Mouse (Mus musculus): Measurements from ENCODE around the gene Metrnl. TPM values are rescaled to one million over a fixed set of nuclear protein-coding genes. Genes with fewer than 3 reads are reported as not detected.
"Not testable (repeated sequence)": the region's sequence is repeated elsewhere in the genome, so short reads cannot be mapped to it uniquely, and the experiment has no call there.

Metrnl gene
- polyA plus RNA-seq (2015; fragmentation: Nextera tagmentation; extraction: Ambion mirVana): 14.1 and 16.7 TPM in 2 replicates

DNA sequence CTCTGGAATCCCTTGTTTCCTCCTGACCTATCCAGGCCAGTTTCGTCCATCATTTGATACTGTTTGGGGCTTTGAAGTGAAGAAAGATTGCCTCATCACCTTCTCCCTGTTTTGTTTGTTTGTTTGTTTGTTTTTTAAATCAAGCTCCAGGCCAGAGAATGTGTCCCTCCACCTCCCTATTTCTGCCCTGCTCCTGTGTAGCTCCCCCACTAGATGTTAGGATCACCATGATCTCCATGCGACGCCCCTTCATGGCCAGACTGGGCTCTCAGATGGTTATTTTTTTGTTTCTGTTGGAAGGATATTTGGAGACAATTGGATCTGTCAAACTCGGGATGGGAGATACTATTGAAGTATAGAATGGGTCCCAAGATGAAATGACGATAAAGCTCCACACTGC lies at the start of gene Metrnl:
Gene Metrnl, plus strand, starts transcription at position 301 of the 400 bp plus-strand sequence.
- Histone ChIP-seq H3K9me3 (no peaks in the 10 kb centered on the region), H3K9ac (peak within 1 kb of the TSS; percentile 72), H3K27ac (peak within 1 kb of the TSS; percentile 35; the same call in 1 of the 2 replicates), H3K27me3 (replicated peaks) (peaks cover 19% of the 10 kb centered on the region), H3K4me2 (peak within 1 kb of the TSS; percentile 99), H3K36me3 (replicated peaks) (no peaks in the 10 kb centered on the region), H3K4me3 (peak within 1 kb of the TSS; percentile 67), H3K4me1 (peaks cover 21% of the 10 kb centered on the region)
- WGBS: 84% methylated on average over 5 of the region's 5 CpGs
- no peak for ATAC-seq (replicated peaks)

DNA sequence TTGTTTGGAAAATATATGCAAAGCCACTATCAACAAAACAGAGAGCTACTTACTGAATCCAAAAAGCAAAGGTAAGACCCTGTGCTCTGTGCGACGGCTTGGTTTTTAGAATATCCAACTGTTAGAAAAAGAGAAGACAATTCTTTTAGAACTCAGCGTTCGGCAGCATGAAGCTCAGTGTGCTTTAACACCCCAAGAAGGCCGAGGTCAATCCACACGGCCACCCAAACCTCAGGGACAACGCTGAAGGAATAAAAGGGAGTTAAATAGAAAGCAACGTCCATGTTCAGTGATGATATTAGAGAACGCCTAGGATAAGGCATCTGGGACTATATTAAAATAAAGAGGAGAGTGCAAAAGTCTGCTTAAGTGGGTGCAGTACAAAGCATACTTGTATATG lies 49.8 kb upstream of the Metrnl start:
- no peaks in the 10 kb centered on the region for H3K4me1 ChIP-seq
- H3K9ac ChIP-seq: no peak overlapping the region
- H3K9me3 ChIP-seq: no peaks in the 10 kb centered on the region
- no peak overlapping the region for H3K27ac ChIP-seq
- no peak for ATAC-seq (replicated peaks)
- H3K27me3 ChIP-seq (replicated peaks): no peaks in the 10 kb centered on the region
- no peak overlapping the region for H3K4me2 ChIP-seq
- no peaks in the 10 kb centered on the region for H3K36me3 ChIP-seq (replicated peaks)
- 93% methylated on average over 9 of the region's 9 CpGs for WGBS
- no peak overlapping the region for H3K4me3 ChIP-seq

DNA sequence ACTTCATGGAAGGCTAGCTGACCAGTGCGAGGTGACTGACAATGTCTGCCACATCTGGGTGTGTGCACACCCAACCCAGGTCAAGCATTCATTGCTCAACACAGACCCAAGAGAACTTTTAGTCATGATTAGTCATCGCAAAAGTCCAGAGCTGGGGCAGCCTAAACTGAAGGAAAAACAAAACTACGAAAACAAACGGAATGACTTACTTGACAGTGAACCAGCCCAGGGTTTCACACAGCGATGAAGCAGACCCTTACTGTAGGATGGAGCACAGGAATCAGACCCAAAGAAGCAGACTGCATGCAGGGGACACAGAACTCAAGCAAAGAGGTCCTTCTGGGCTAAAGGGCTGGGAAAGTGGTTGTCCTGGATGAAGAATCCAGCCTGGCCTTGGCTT lies 49.4 kb upstream of the Metrnl start:
- Histone ChIP-seq H3K4me3 (no peak overlapping the region), H3K4me1 (no peaks in the 10 kb centered on the region), H3K9me3 (no peaks in the 10 kb centered on the region), H3K9ac (no peak overlapping the region), H3K36me3 (replicated peaks) (no peaks in the 10 kb centered on the region), H3K4me2 (no peak overlapping the region), H3K27me3 (replicated peaks) (no peaks in the 10 kb centered on the region), H3K27ac (no peak overlapping the region)
- WGBS: 94% methylated on average over 5 of the region's 5 CpGs
- no peak for ATAC-seq (replicated peaks)

GRCm38 (mm10) chr11:121652547-121653305 lies 48.6 kb upstream of the Metrnl start:
- ATAC-seq (replicated peaks): no peak

GRCm38 (mm10) chr11:121653631-121654030 lies 47.7 kb upstream of the Metrnl start:
- WGBS: 69% methylated on average over 4 of the region's 4 CpGs
- no peak for ATAC-seq (replicated peaks)
- Histone ChIP-seq H3K4me1 (no peaks in the 10 kb centered on the region), H3K27me3 (replicated peaks) (no peaks in the 10 kb centered on the region), H3K9ac (no peak overlapping the region), H3K4me3 (no peak overlapping the region), H3K27ac (no peak overlapping the region), H3K9me3 (no peaks in the 10 kb centered on the region), H3K36me3 (replicated peaks) (no peaks in the 10 kb centered on the region), H3K4me2 (no peak overlapping the region)

More at GRCm38 (mm10) chr11:121652547-121653305, 48.6 kb upstream of the Metrnl start:
- H3K4me2 ChIP-seq: no peak overlapping the region
- no peaks in the 10 kb centered on the region for H3K27me3 ChIP-seq (replicated peaks)
- no peaks in the 10 kb centered on the region for H3K36me3 ChIP-seq (replicated peaks)
- no peak overlapping the region for H3K4me3 ChIP-seq
- H3K9me3 ChIP-seq: no peaks in the 10 kb centered on the region
- 57% methylated on average over 10 of the region's 10 CpGs for WGBS
- no peak overlapping the region for H3K27ac ChIP-seq
- H3K4me1 ChIP-seq: no peaks in the 10 kb centered on the region
- no peak overlapping the region for H3K9ac ChIP-seq

GRCm38 (mm10) chr11:121654406-121654945 lies 46.9 kb upstream of the Metrnl start:
- no peak for ATAC-seq (replicated peaks)
- Histone ChIP-seq H3K4me3 (no peak overlapping the region), H3K4me2 (no peak overlapping the region), H3K27ac (no peak overlapping the region), H3K36me3 (replicated peaks) (no peaks in the 10 kb centered on the region), H3K9ac (no peak overlapping the region), H3K27me3 (replicated peaks) (no peaks in the 10 kb centered on the region), H3K9me3 (no peaks in the 10 kb centered on the region), H3K4me1 (no peaks in the 10 kb centered on the region)
- WGBS: 86% methylated on average over 9 of the region's 9 CpGs

DNA sequence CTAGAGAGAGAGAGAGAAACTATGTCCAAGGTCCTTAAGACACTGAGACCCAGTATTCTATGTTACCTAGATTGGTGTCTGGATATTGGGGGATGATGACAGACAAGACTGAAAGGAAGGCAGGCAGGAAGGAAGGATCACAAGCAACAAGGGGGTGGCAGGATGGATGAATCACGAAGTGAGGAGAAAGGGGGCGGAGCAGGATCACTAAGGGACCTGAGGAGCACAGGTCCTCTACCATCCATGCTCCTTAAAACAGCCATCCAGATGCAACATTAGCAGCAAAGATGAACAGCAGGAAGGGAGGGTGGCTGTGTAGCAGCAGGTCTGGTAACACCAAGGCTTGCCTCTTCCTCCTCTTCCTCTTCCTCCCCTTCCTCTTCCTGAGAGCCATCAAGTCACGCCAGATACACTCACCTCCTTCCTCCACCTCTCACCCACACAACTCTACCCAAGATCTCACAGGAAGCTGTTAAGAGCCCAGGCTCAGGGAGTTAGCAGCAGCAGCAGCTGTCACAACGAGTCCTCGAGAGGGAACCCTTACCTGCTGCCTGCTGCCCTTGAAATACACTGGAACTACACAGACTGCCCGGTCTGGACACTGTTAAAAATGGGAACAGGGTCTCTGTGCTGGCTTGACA lies 46.1 kb upstream of the Metrnl start:
- Histone ChIP-seq H3K4me3 (no peak overlapping the region), H3K9me3 (no peaks in the 10 kb centered on the region), H3K27ac (no peak overlapping the region), H3K27me3 (replicated peaks) (no peaks in the 10 kb centered on the region), H3K9ac (no peak overlapping the region), H3K4me2 (no peak overlapping the region), H3K36me3 (replicated peaks) (no peaks in the 10 kb centered on the region), H3K4me1 (no peaks in the 10 kb centered on the region)
- ATAC-seq (replicated peaks): no peak
- WGBS: 85% methylated on average over 6 of the region's 6 CpGs

DNA sequence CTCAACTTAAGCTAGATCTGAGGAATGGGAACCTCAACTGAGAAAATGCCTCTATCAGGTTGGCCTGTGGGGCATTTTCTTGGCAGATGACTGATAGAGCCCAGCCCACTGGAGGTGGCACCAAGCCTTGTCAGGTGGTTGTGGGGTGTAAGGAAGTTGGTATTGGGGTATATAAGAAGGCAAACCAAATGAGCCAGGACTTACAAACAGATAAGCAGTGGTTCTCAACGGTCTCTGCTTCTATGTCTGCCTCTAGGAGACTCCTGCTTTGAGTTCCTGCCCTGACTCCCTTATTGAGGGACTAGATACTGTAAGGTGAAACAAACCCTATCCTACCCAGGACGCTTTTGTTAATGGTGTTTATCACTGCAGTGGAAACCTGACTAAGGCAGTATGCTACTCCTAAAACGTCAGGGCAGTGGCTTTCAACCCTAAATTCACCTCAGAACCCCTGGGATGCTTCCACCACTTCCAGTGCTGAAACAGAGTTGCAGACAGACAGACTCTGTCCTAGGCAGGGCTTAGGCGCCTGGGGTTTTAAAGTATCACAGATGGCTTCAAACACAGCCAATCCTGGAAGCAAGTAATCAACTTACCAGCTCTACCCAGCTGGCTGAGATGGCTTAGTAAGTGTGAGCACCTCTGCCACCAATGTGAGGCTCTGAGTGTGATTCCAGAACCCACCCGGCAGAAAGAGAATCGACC lies 45.4 kb upstream of the Metrnl start:
- H3K4me2 ChIP-seq: no peak overlapping the region
- 87% methylated on average over 6 of the region's 6 CpGs for WGBS
- no peaks in the 10 kb centered on the region for H3K4me1 ChIP-seq
- no peaks in the 10 kb centered on the region for H3K9me3 ChIP-seq
- H3K27me3 ChIP-seq (replicated peaks): no peaks in the 10 kb centered on the region
- no peak overlapping the region for H3K27ac ChIP-seq
- H3K9ac ChIP-seq: no peak overlapping the region
- H3K36me3 ChIP-seq (replicated peaks): no peaks in the 10 kb centered on the region
- ATAC-seq (replicated peaks): no peak
- H3K4me3 ChIP-seq: no peak overlapping the region

DNA sequence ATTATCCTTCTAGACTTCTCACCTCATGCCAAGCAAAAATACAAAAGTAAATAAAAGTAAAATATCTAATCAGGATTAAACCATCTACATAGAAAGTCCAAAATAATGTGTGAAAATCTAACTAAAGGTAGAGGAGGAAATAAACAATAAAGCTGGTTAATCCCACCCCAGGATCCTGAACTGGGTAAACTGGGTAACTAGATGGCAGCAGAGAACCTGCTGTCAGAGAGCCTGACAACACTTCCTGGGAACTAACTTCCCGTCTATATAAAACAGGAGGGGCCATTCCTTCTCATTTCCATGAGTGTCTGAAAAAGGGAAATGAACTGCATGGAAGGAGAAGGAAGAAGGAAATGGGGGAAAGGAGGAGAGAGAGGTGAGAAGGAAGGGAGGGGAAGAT lies 43.2 kb upstream of the Metrnl start:
- Histone ChIP-seq H3K9me3 (no peaks in the 10 kb centered on the region), H3K4me2 (no peak overlapping the region), H3K27ac (no peak overlapping the region), H3K9ac (no peak overlapping the region), H3K4me1 (no peaks in the 10 kb centered on the region), H3K27me3 (replicated peaks) (no peaks in the 10 kb centered on the region), H3K4me3 (no peak overlapping the region), H3K36me3 (replicated peaks) (no peaks in the 10 kb centered on the region)
- 56% methylated on average over 1 of the region's 1 CpGs for WGBS
- no peak for ATAC-seq (replicated peaks)

DNA sequence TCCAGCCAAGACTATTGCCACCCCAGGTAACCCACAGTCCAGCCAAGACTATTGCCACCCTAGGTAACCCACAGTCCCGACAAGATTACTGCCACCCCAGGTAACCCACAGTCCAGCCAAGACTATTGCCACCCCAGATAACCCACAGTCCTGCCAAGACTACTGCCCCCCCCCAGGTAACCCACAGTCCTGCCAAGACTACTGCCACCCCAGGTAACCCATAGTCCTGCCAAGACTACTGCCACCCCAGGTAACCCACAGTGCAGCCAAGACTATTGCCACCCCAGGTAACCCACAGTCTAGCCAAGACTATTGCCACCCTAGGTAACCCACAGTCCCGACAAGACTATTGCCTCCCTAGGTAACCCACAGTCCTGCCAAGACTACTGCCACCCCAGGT lies 40.7 kb upstream of the Metrnl start:
- not testable (repeated sequence) for H3K36me3 ChIP-seq (replicated peaks); H3K4me2 ChIP-seq; H3K9ac ChIP-seq; ATAC-seq (replicated peaks); H3K27me3 ChIP-seq (replicated peaks); H3K4me1 ChIP-seq; H3K27ac ChIP-seq; H3K9me3 ChIP-seq; H3K4me3 ChIP-seq
- WGBS: 98% methylated on average over 2 of the region's 2 CpGs

- H3K4me1 ChIP-seq: no peaks in the 10 kb centered on the region
- no peaks in the 10 kb centered on the region for H3K27me3 ChIP-seq (replicated peaks)
- no peak overlapping the region for H3K27ac ChIP-seq
- H3K9ac ChIP-seq: no peak overlapping the region
- no peak overlapping the region for H3K4me3 ChIP-seq
- H3K4me2 ChIP-seq: no peak overlapping the region
- WGBS: 81% methylated on average over 2 of the region's 2 CpGs
- H3K36me3 ChIP-seq (replicated peaks): no peaks in the 10 kb centered on the region
- no peaks in the 10 kb centered on the region for H3K9me3 ChIP-seq
- ATAC-seq (replicated peaks): no peak
These were observed 40.2 kb upstream of the Metrnl start for GRCm38 (mm10) chr11:121661116-121661515.

- WGBS: 94% methylated on average over 4 of the region's 4 CpGs
- Histone ChIP-seq H3K4me2 (no peak overlapping the region), H3K4me3 (no peak overlapping the region), H3K9me3 (no peaks in the 10 kb centered on the region), H3K9ac (no peak overlapping the region), H3K27ac (no peak overlapping the region), H3K36me3 (replicated peaks) (no peaks in the 10 kb centered on the region), H3K27me3 (replicated peaks) (no peaks in the 10 kb centered on the region), H3K4me1 (peaks cover 6% of the 10 kb centered on the region; the same call in 1 of the 2 replicates)
- ATAC-seq (replicated peaks): no peak
These were observed 33.8 kb upstream of the Metrnl start for GRCm38 (mm10) chr11:121667541-121667940.
